Mouse (Mus musculus): ENCODE measurements at regions not wholly inside any gene's neighbourhood (a gene's known extent, or its start where the extent isn't known, plus 50 kb on each side); places are given as distances from the start of the nearest gene placed in this dataset.

- no peak for TF ChIP-seq CTCF (IDR thresholded peaks at IDR 0.05; ENCODE audit: insufficient read depth, low read depth, low read length)
- no peak for TF ChIP-seq POLR2A (IDR thresholded peaks at IDR 0.05; ENCODE audit: insufficient read depth, low read depth, low read length)
Measured at GRCm38 (mm10) chr15:36688051-36688754, 319.4 kb downstream of the Zfp706 start.
